Mouse (Mus musculus) spleen, adult 2 months (tissue): ENCODE measurements around the gene Ptpn5. TPM values are rescaled to one million over a fixed set of nuclear protein-coding genes. Genes with fewer than 3 reads are reported as not detected.

ENCODE experiments used
- DNase-seq, 2 experiments: peaks; one replicate each; pipeline versions ENCODE4 v3.0.0 to v3.0.0-alpha.2; 2012 to 2021; ENCODE audit warnings: low spot score in 2 of 2, low read depth in 1 of 2
- H3K27ac ChIP-seq: fragments of 200-500 bp; 2 replicates; pipeline ENCODE4 v1.5.1; 2012; ENCODE audit warnings: low read length, inconsistent platforms; ENCODE audit not compliant: insufficient read depth
- H3K27me3 ChIP-seq: fragments of 200-500 bp; 2 replicates; pipeline ENCODE4 v1.6.1; 2012; ENCODE audit warnings: mild to moderate bottlenecking, moderate library complexity, low read length, inconsistent platforms; ENCODE audit not compliant: control insufficient read depth, insufficient read depth
- H3K36me3 ChIP-seq: fragments of 200-500 bp; 2 replicates; pipeline ENCODE4 v1.6.1; 2012; ENCODE audit warnings: mild to moderate bottlenecking, low read length, inconsistent platforms; ENCODE audit not compliant: control insufficient read depth, insufficient read depth
- H3K4me1 ChIP-seq: fragments of 200-500 bp; 2 replicates; pipeline ENCODE4 v1.6.1; 2011; ENCODE audit warnings: inconsistent platforms; ENCODE audit not compliant: control insufficient read depth, insufficient read depth, insufficient read length
- H3K4me3 ChIP-seq: fragments of 200-500 bp; 2 replicates; pipeline ENCODE4 v1.5.1; 2011; ENCODE audit warnings: mild to moderate bottlenecking, inconsistent platforms; ENCODE audit not compliant: insufficient read depth, insufficient read length; ENCODE audit errors: extremely low read depth
- CTCF ChIP-seq: fragments of 200-500 bp; IDR thresholded peaks from 2 replicates; pipeline ENCODE4 v1.5.1; 2011; ENCODE audit warnings: mild to moderate bottlenecking, inconsistent platforms; ENCODE audit not compliant: insufficient read depth, insufficient read length, insufficient replicate concordance; ENCODE audit errors: extremely low read depth
- POLR2A ChIP-seq: fragments of 200-500 bp; IDR thresholded peaks from 2 replicates; pipeline ENCODE4 v1.6.1; 2011; ENCODE audit warnings: low read depth, low read length, inconsistent platforms
- WGBS: fragments of 180-500 bp; shearing (Covaris S2); methylation state at CpG from one replicate; pipeline ENCODE4 v1.1.7; 2018; 5-methylcytosine and 5-hydroxymethylcytosine counted together
- polyA plus RNA-seq: library from polyadenylated mRNA; depleted of rRNA; stranded (reverse); fragments of >200 nt; gene quantifications from 2 replicates; pipeline ENCODE4 v1.2.3, GENCODE M21; 2012

The Ptpn5 gene
- polyA plus RNA-seq, 1 experiment, result 0.60 TPM

DNA sequence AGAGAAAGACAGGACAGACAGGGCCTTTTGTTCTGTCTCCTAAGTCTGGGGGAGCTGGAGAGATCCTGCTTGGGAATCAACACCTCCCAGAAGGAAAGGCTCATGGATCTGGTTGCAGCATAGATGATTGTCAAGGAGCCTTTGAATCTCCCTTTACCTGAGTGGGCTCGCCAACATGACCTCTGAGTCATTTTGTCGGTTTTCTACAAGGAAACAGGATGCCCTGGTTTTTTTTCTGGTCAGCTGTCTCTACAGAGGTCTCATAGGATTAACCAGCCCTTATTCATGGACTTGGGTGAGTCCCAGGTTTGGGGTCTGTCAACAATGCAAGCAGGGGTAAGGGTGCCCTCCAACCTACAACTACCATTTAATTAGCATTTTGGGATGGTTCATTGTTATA, 30.5 kb downstream of the Ptpn5 start:
- peaks cover 3% of the 10 kb centered on the region; the same call in 1 of the 2 replicates for H3K4me1 ChIP-seq
- TF ChIP-seq POLR2A, result no peak
- no peak for TF ChIP-seq CTCF
- H3K27ac ChIP-seq, result no peak overlapping the region
- 29% methylated on average over 2 of the region's 2 CpGs for WGBS
- no peaks in the 10 kb centered on the region for H3K27me3 ChIP-seq
- no peak for DNase-seq
- H3K4me3 ChIP-seq, result no peak overlapping the region
- H3K36me3 ChIP-seq, result no peaks in the 10 kb centered on the region

GRCm38 (mm10) chr7:47100615-47101014, 32.9 kb downstream of the Ptpn5 start:
- TF ChIP-seq POLR2A (no peak), CTCF (no peak)
- Histone ChIP-seq H3K27ac (no peak overlapping the region), H3K4me3 (no peak overlapping the region), H3K36me3 (no peaks in the 10 kb centered on the region), H3K4me1 (peaks cover 3% of the 10 kb centered on the region; the same call in 1 of the 2 replicates), H3K27me3 (no peaks in the 10 kb centered on the region)
- 69% methylated on average over 6 of the region's 6 CpGs for WGBS
- DNase-seq, result no peak

DNA sequence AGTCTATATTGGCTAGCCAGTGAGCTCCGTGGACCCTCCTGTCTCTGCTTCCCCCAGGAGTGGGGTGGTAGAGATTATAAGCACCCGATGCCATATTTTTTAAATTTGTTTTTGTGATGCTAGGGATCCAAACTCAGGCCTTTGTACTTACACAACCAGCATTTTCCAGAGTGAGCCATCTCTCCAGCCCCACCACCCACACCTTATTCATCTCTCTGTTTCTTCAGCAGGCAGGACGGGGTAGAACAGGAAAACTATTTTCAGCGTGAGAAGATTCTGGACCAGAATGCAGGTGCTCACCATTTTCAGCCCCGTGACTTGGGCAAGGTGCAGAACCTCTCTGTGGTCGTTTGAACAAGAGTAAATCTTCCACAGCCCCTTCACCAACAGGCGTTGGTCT, 34.2 kb downstream of the Ptpn5 start:
- peaks cover 3% of the 10 kb centered on the region; the same call in 1 of the 2 replicates for H3K4me1 ChIP-seq
- no peak for DNase-seq
- H3K4me3 ChIP-seq, result no peak overlapping the region
- 81% methylated on average over 7 of the region's 7 CpGs for WGBS
- TF ChIP-seq CTCF (no peak), POLR2A (no peak)
- H3K27ac ChIP-seq, result no peak overlapping the region
- H3K36me3 ChIP-seq, result no peaks in the 10 kb centered on the region
- H3K27me3 ChIP-seq, result no peaks in the 10 kb centered on the region

DNA sequence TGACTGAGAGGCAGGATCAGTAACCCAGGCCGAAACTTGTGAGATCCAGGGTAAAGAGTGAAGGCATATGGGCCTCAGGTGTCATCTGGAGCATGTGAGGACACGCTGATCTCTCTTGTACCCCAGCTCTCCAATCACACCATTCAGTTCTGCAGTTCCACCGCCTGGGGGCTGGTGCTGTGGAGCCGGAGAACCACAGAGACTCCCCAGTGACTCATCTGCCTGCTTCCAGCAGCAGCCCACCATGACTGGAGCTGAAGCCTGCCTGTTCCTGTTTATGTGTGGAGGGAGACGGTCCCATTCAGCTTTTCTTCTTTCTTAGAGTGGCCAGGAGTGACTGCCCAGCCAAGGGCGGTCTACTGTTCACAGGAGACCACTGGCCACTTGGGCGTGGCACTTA, 35.4 kb downstream of the Ptpn5 start:
- no peak overlapping the region for H3K27ac ChIP-seq
- no peak for TF ChIP-seq CTCF
- DNase-seq, result no peak
- no peaks in the 10 kb centered on the region for H3K36me3 ChIP-seq
- H3K4me1 ChIP-seq, result no peaks in the 10 kb centered on the region
- no peaks in the 10 kb centered on the region for H3K27me3 ChIP-seq
- no peak overlapping the region for H3K4me3 ChIP-seq
- WGBS, result 72% methylated on average over 7 of the region's 7 CpGs

GRCm38 (mm10) chr7:47094969-47095368, 38.5 kb downstream of the Ptpn5 start:
- H3K4me1 ChIP-seq, result no peaks in the 10 kb centered on the region
- H3K36me3 ChIP-seq, result no peaks in the 10 kb centered on the region
- no peak for TF ChIP-seq CTCF
- no peak for TF ChIP-seq POLR2A
- DNase-seq, result no peak
- no peak overlapping the region for H3K27ac ChIP-seq
- 66% methylated on average over 2 of the region's 2 CpGs for WGBS
- no peak overlapping the region for H3K4me3 ChIP-seq
- no peaks in the 10 kb centered on the region for H3K27me3 ChIP-seq

- no peak for TF ChIP-seq POLR2A
- TF ChIP-seq CTCF, result no peak
- WGBS, result 83% methylated on average over 5 of the region's 5 CpGs
- Histone ChIP-seq H3K36me3 (no peaks in the 10 kb centered on the region), H3K27me3 (no peaks in the 10 kb centered on the region), H3K4me3 (no peak overlapping the region), H3K27ac (no peak overlapping the region), H3K4me1 (no peaks in the 10 kb centered on the region)
- DNase-seq, result no peak
Measured at GRCm38 (mm10) chr7:47093935-47094334, 39.5 kb downstream of the Ptpn5 start.

- WGBS, result 29% methylated on average over 1 of the region's 1 CpGs
Measured at GRCm38 (mm10) chr7:47085075-47085474, 48.4 kb downstream of the Ptpn5 start.

DNA sequence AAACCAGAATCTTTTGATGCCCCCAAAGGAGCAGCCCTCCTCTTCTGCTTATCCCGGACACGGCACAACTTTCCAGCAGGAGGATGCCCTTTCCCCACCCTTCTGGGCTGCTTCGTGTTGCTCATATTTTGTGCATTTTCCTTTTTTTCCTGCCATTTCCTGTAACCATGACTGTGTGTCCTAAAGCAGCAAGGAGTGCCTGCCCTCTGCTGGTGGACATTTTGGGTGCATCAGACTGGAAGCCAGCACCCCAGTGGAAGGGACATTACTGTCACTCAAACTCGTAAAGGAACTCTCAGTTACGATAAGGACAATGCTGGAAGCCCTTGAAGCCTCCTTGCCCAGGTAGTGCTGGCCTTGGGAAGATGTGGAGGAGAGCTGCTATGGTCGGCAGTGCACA, 52.2 kb downstream of the Ptpn5 start:
- TF ChIP-seq CTCF (peak; percentile 78; the same call in 1 of the 2 replicates), POLR2A (no peak)
- WGBS, result 31% methylated on average over 6 of the region's 6 CpGs
- H3K27ac ChIP-seq, result no peak overlapping the region
- no peaks in the 10 kb centered on the region for H3K4me1 ChIP-seq
- no peaks in the 10 kb centered on the region for H3K36me3 ChIP-seq
- no peak overlapping the region for H3K4me3 ChIP-seq
- DNase-seq, result peak in 1 of 2 experiments; percentile 62
- H3K27me3 ChIP-seq, result no peaks in the 10 kb centered on the region

More at GRCm38 (mm10) chr7:47085075-47085474, 48.4 kb downstream of the Ptpn5 start:
- Histone ChIP-seq H3K4me3 (no peak overlapping the region), H3K36me3 (no peaks in the 10 kb centered on the region), H3K27me3 (no peaks in the 10 kb centered on the region), H3K27ac (no peak overlapping the region), H3K4me1 (no peaks in the 10 kb centered on the region)
- TF ChIP-seq CTCF (no peak), POLR2A (no peak)
- DNase-seq, result no peak
